Mouse (Mus musculus): Measurements from ENCODE around the gene Zfp689. TPM values are rescaled to one million over a fixed set of nuclear protein-coding genes. Genes with fewer than 3 reads are reported as not detected.
A peak's percentile ranks its signal among the peaks of the same experiment; 100 is the strongest.
"Not testable (repeated sequence)": the region's sequence is repeated elsewhere in the genome, so short reads cannot be mapped to it uniquely, and the experiment has no call there.

Zfp689 gene
- polyA plus RNA-seq, 1 experiment from 2014 or later: 14.5 TPM

- 94% methylated on average over 8 of the region's 8 CpGs for WGBS
Measured at GRCm38 (mm10) chr7:127459311-127459710, 10.4 kb upstream of the Zfp689 start, which contains the start of gene Prr14. Gene Prr14, plus strand, starts transcription at chr7:127459611.

GRCm38 (mm10) chr7:127458371-127459122 is 9.6 kb upstream of the Zfp689 start:
- H3K27me3 ChIP-seq (ENCODE audit: low read depth, poor library complexity, severe bottlenecking); H3K9me3 ChIP-seq (replicated peaks); DNase-seq (ENCODE audit: low spot score); H3K4me1 ChIP-seq; H3K27ac ChIP-seq; H3K4me3 ChIP-seq: not testable (repeated sequence)
- H3K36me3 ChIP-seq: peaks cover 90% of the 10 kb centered on the region
- WGBS: 90% methylated on average over 3 of the region's 3 CpGs

More at GRCm38 (mm10) chr7:127459311-127459710, 10.4 kb upstream of the Zfp689 start, which contains the start of gene Prr14:
- not testable (repeated sequence) for H3K4me1 ChIP-seq; H3K4me3 ChIP-seq; H3K27me3 ChIP-seq (ENCODE audit: low read depth, poor library complexity, severe bottlenecking); DNase-seq (ENCODE audit: low spot score); H3K9me3 ChIP-seq (replicated peaks); H3K27ac ChIP-seq
- peaks cover 93% of the 10 kb centered on the region for H3K36me3 ChIP-seq

- H3K27me3 ChIP-seq (ENCODE audit: low read depth, poor library complexity, severe bottlenecking): no peaks in the 10 kb centered on the region
- no peak for DNase-seq (ENCODE audit: low spot score)
- H3K9me3 ChIP-seq (replicated peaks): no peaks in the 10 kb centered on the region
- WGBS: 91% methylated on average over 7 of the region's 7 CpGs
- no peak overlapping the region for H3K27ac ChIP-seq
- peaks cover 27% of the 10 kb centered on the region for H3K4me1 ChIP-seq
- peaks cover 90% of the 10 kb centered on the region for H3K36me3 ChIP-seq
- H3K4me3 ChIP-seq: no peak overlapping the region
Measured at GRCm38 (mm10) chr7:127454905-127455304, 5.9 kb upstream of the Zfp689 start.

GRCm38 (mm10) chr7:127453056-127453455 is 4.1 kb upstream of the Zfp689 start:
- Histone ChIP-seq H3K4me3 (no peak overlapping the region), H3K27me3 (ENCODE audit: low read depth, poor library complexity, severe bottlenecking) (no peaks in the 10 kb centered on the region), H3K4me1 (peaks cover 35% of the 10 kb centered on the region), H3K27ac (no peak overlapping the region), H3K9me3 (replicated peaks) (no peaks in the 10 kb centered on the region), H3K36me3 (peaks cover 75% of the 10 kb centered on the region)
- no peak for DNase-seq (ENCODE audit: low spot score)
- 93% methylated on average over 2 of the region's 2 CpGs for WGBS

- H3K27me3 ChIP-seq (ENCODE audit: low read depth, poor library complexity, severe bottlenecking): no peaks in the 10 kb centered on the region
- H3K36me3 ChIP-seq: peaks cover 70% of the 10 kb centered on the region
- H3K9me3 ChIP-seq (replicated peaks): no peaks in the 10 kb centered on the region
- peak overlapping the region; percentile 99; the same call in 1 of the 2 replicates for H3K27ac ChIP-seq
- no peak for DNase-seq (ENCODE audit: low spot score)
- H3K4me1 ChIP-seq: peaks cover 41% of the 10 kb centered on the region
- WGBS: 87% methylated on average over 7 of the region's 7 CpGs
- peak overlapping the region; percentile 96 for H3K4me3 ChIP-seq
Measured at GRCm38 (mm10) chr7:127449966-127450365, 1.0 kb upstream of the Zfp689 start.

- no peak for DNase-seq (ENCODE audit: low spot score)
- no peak overlapping the region; the same call in 1 of the 2 replicates for H3K27ac ChIP-seq
- H3K4me1 ChIP-seq: peaks cover 8% of the 10 kb centered on the region
- no peaks in the 10 kb centered on the region for H3K9me3 ChIP-seq (replicated peaks)
- 0 out of 2 replicates have a peak overlapping the region, but pooled peaks have one; percentile 12 for H3K4me3 ChIP-seq
- no peaks in the 10 kb centered on the region for H3K27me3 ChIP-seq (ENCODE audit: low read depth, poor library complexity, severe bottlenecking)
- H3K36me3 ChIP-seq: peaks cover 61% of the 10 kb centered on the region
- 86% methylated on average over 20 of the region's 20 CpGs for WGBS
Measured at GRCm38 (mm10) chr7:127443976-127444375, 5.0 kb downstream of the Zfp689 start.

- H3K9me3 ChIP-seq (replicated peaks): no peaks in the 10 kb centered on the region; the same call in none of the 2 replicates
- peak; percentile 38 for DNase-seq (ENCODE audit: low spot score)
- H3K4me1 ChIP-seq: no peaks in the 10 kb centered on the region
- H3K36me3 ChIP-seq: peaks cover 15% of the 10 kb centered on the region
- no peak overlapping the region for H3K27ac ChIP-seq
- H3K27me3 ChIP-seq (ENCODE audit: low read depth, poor library complexity, severe bottlenecking): no peaks in the 10 kb centered on the region
- no peak overlapping the region for H3K4me3 ChIP-seq
- 84% methylated on average over 3 of the region's 3 CpGs for WGBS
Measured at GRCm38 (mm10) chr7:127437724-127438123, 11.2 kb downstream of the Zfp689 start.

GRCm38 (mm10) chr7:127435206-127435605 is 13.8 kb downstream of the Zfp689 start:
- Histone ChIP-seq H3K27ac (no peak overlapping the region), H3K4me1 (no peaks in the 10 kb centered on the region), H3K36me3 (no peaks in the 10 kb centered on the region), H3K27me3 (ENCODE audit: low read depth, poor library complexity, severe bottlenecking) (no peaks in the 10 kb centered on the region), H3K4me3 (no peak overlapping the region), H3K9me3 (replicated peaks) (no peaks in the 10 kb centered on the region; the same call in none of the 2 replicates)
- no peak for DNase-seq (ENCODE audit: low spot score)
- WGBS: 97% methylated on average over 4 of the region's 4 CpGs

GRCm38 (mm10) chr7:127426354-127426753 is 22.6 kb downstream of the Zfp689 start:
- 76% methylated on average over 3 of the region's 3 CpGs for WGBS
- Histone ChIP-seq H3K9me3 (replicated peaks) (no peaks in the 10 kb centered on the region), H3K27ac (no peak overlapping the region), H3K4me3 (no peak overlapping the region), H3K4me1 (peaks cover 10% of the 10 kb centered on the region), H3K36me3 (no peaks in the 10 kb centered on the region), H3K27me3 (ENCODE audit: low read depth, poor library complexity, severe bottlenecking) (peaks cover 15% of the 10 kb centered on the region)
- DNase-seq (ENCODE audit: low spot score): no peak

GRCm38 (mm10) chr7:127425911-127426310 is 23.0 kb downstream of the Zfp689 start:
- H3K4me3 ChIP-seq: no peak overlapping the region
- 91% methylated on average over 2 of the region's 2 CpGs for WGBS
- H3K9me3 ChIP-seq (replicated peaks): no peaks in the 10 kb centered on the region
- H3K27ac ChIP-seq: no peak overlapping the region
- H3K27me3 ChIP-seq (ENCODE audit: low read depth, poor library complexity, severe bottlenecking): peaks cover 15% of the 10 kb centered on the region
- DNase-seq (ENCODE audit: low spot score): no peak
- H3K36me3 ChIP-seq: no peaks in the 10 kb centered on the region
- H3K4me1 ChIP-seq: peaks cover 14% of the 10 kb centered on the region

- Histone ChIP-seq H3K27ac (no peak overlapping the region), H3K4me3 (no peak overlapping the region), H3K36me3 (no peaks in the 10 kb centered on the region), H3K9me3 (replicated peaks) (no peaks in the 10 kb centered on the region), H3K27me3 (ENCODE audit: low read depth, poor library complexity, severe bottlenecking) (peaks cover 15% of the 10 kb centered on the region), H3K4me1 (peaks cover 15% of the 10 kb centered on the region)
- WGBS: 87% methylated on average over 3 of the region's 3 CpGs
- no peak for DNase-seq (ENCODE audit: low spot score)
Measured at GRCm38 (mm10) chr7:127425291-127425690, 23.7 kb downstream of the Zfp689 start.

GRCm38 (mm10) chr7:127422247-127422646 is 26.7 kb downstream of the Zfp689 start:
- peak overlapping the region; percentile 82 for H3K4me3 ChIP-seq
- 0 out of 2 replicates have a peak overlapping the region, but pooled peaks have one; percentile 91 for H3K27ac ChIP-seq
- H3K36me3 ChIP-seq: peaks cover 29% of the 10 kb centered on the region
- peaks cover 15% of the 10 kb centered on the region for H3K27me3 ChIP-seq (ENCODE audit: low read depth, poor library complexity, severe bottlenecking)
- 2% methylated on average over 15 of the region's 15 CpGs for WGBS
- H3K4me1 ChIP-seq: peaks cover 15% of the 10 kb centered on the region
- DNase-seq (ENCODE audit: low spot score): no peak
- H3K9me3 ChIP-seq (replicated peaks): no peaks in the 10 kb centered on the region

- Histone ChIP-seq H3K27ac (peak within 1 kb of the TSS; percentile 91), H3K36me3 (peaks cover 29% of the 10 kb centered on the region)
- 1% methylated on average over 48 of the region's 48 CpGs for WGBS
Measured at GRCm38 (mm10) chr7:127421388-127422191, 27.4 kb downstream of the Zfp689 start, which contains the start of gene Zfp688. Gene Zfp688, minus strand, starts transcription at chr7:127422068.

More at GRCm38 (mm10) chr7:127421388-127422191, 27.4 kb downstream of the Zfp689 start, which contains the start of gene Zfp688:
- Histone ChIP-seq H3K27me3 (ENCODE audit: low read depth, poor library complexity, severe bottlenecking) (peaks cover 15% of the 10 kb centered on the region), H3K4me1 (peaks cover 15% of the 10 kb centered on the region), H3K4me3 (peak within 1 kb of the TSS; percentile 82), H3K9me3 (replicated peaks) (no peaks in the 10 kb centered on the region)
- peak; percentile 98 for DNase-seq (ENCODE audit: low spot score)
